Mouse (Mus musculus): ENCODE results near the gene Hs6st3.

The Hs6st3 gene

GRCm38 (mm10) chr14:119797172-119797850 is 659.2 kb downstream of the Hs6st3 start:
- in situ Hi-C loops (cut with MboI, MseI), result no loop called here

GRCm38 (mm10) chr14:119798561-119798960 is 660.4 kb downstream of the Hs6st3 start:
- in situ Hi-C loops (cut with MboI, MseI), result no loop called here

- in situ Hi-C loops (cut with MboI, MseI), result no loop called here
Measured at GRCm38 (mm10) chr14:119800856-119801255, 662.7 kb downstream of the Hs6st3 start.

GRCm38 (mm10) chr14:119813898-119814297 is 675.8 kb downstream of the Hs6st3 start:
- in situ Hi-C loops (cut with MboI, MseI), result no loop called here

- in situ Hi-C loops (cut with MboI, MseI), result no loop called here
Measured at GRCm38 (mm10) chr14:119815616-119816015, 677.5 kb downstream of the Hs6st3 start.

- in situ Hi-C loops (cut with MboI, MseI), result no loop called here
Measured at GRCm38 (mm10) chr14:119820562-119820961, 682.4 kb downstream of the Hs6st3 start.

- in situ Hi-C loops (cut with MboI, MseI), result loop anchor here (10.0 kb wide), 1 partner anchor 417 kb away; no protein-coding TSS in a partner anchor
Measured at GRCm38 (mm10) chr14:119831165-119832011, 693.2 kb downstream of the Hs6st3 start.

GRCm38 (mm10) chr14:119832012-119832325 is 693.8 kb downstream of the Hs6st3 start:
- in situ Hi-C loops (cut with MboI, MseI), result loop anchor here (10.0 kb wide), 1 partner anchor 417 kb away; no protein-coding TSS in a partner anchor

GRCm38 (mm10) chr14:119832940-119833339 is 694.8 kb downstream of the Hs6st3 start:
- in situ Hi-C loops (cut with MboI, MseI), result loop anchor here (10.0 kb wide), 1 partner anchor 418 kb away; no protein-coding TSS in a partner anchor

GRCm38 (mm10) chr14:119834008-119834700 is 696.0 kb downstream of the Hs6st3 start:
- in situ Hi-C loops (cut with MboI, MseI), result loop anchor here (10.0 kb wide), 1 partner anchor 419 kb away; no protein-coding TSS in a partner anchor

GRCm38 (mm10) chr14:119836051-119836450 is 697.9 kb downstream of the Hs6st3 start:
- in situ Hi-C loops (cut with MboI, MseI), result loop anchor here (10.0 kb wide), 1 partner anchor 421 kb away; no protein-coding TSS in a partner anchor

- in situ Hi-C loops (cut with MboI, MseI), result no loop called here
Measured at GRCm38 (mm10) chr14:119847540-119847939, 709.4 kb downstream of the Hs6st3 start.

- in situ Hi-C loops (cut with MboI, MseI), result no loop called here
Measured at GRCm38 (mm10) chr14:119848759-119849298, 710.7 kb downstream of the Hs6st3 start.

GRCm38 (mm10) chr14:119849338-119849737 is 711.2 kb downstream of the Hs6st3 start:
- in situ Hi-C loops (cut with MboI, MseI), result no loop called here

- in situ Hi-C loops (cut with MboI, MseI), result no loop called here
Measured at GRCm38 (mm10) chr14:119852139-119852538, 714.0 kb downstream of the Hs6st3 start.

- in situ Hi-C loops (cut with MboI, MseI), result no loop called here
Measured at GRCm38 (mm10) chr14:119857338-119858291, 719.5 kb downstream of the Hs6st3 start.

GRCm38 (mm10) chr14:119873617-119874016 is 735.5 kb downstream of the Hs6st3 start:
- in situ Hi-C loops (cut with MboI, MseI), result no loop called here

- in situ Hi-C loops (cut with MboI, MseI), result no loop called here
Measured at GRCm38 (mm10) chr14:119892922-119893321, 754.8 kb downstream of the Hs6st3 start.

GRCm38 (mm10) chr14:119895097-119895496 is 757.0 kb downstream of the Hs6st3 start:
- in situ Hi-C loops (cut with MboI, MseI), result no loop called here

- in situ Hi-C loops (cut with MboI, MseI), result no loop called here
Measured at GRCm38 (mm10) chr14:119895765-119896465, 757.8 kb downstream of the Hs6st3 start.

Data from T-helper 2 cell (primary cell).